Mouse (Mus musculus) olfactory bulb, adult 2 months (tissue): ENCODE data around the gene Gm9887.

ENCODE experiments used
- CTCF ChIP-seq: fragments of 200-500 bp; IDR thresholded peaks from 2 replicates; pipeline ENCODE4 v1.5.1; 2012; ENCODE audit warnings: low read depth, mild to moderate bottlenecking, low read length, moderate library complexity; ENCODE audit not compliant: insufficient read depth
- POLR2A ChIP-seq: fragments of 200-500 bp; IDR thresholded peaks from 2 replicates; pipeline ENCODE4 v1.6.1; 2012; ENCODE audit warnings: mild to moderate bottlenecking, low read depth, low read length, moderate library complexity; ENCODE audit not compliant: insufficient read depth

- TF ChIP-seq CTCF (no peak), POLR2A (no peak)
Observed at GRCm38 (mm10) chr12:69410767-69411166, 38.5 kb upstream of the Gm9887 start.
